Mouse (Mus musculus) left cerebral cortex, postnatal 25 days (tissue): ENCODE data around the gene Cd101. TPM values are rescaled to one million over a fixed set of nuclear protein-coding genes. Genes with fewer than 3 reads are reported as not detected.

Experiments used
- DNase-seq, 2 experiments: peaks; one replicate each; pipeline ENCODE4 v3.0.0; 2022; ENCODE audit warnings: low spot score in 2 of 2, mixed read lengths in 1 of 2
- intact Hi-C: fragments of 180-260 bp; cut with DNase I; formaldehyde crosslinking; loops from one replicate; pipeline ENCODE4 v1.15.1; 2025
- total RNA-seq, 2 experiments: library from RNA; stranded (reverse); gene quantifications; 2 replicates each; pipeline ENCODE4 v1.2.3; 2021

The Cd101 gene
- total RNA-seq: under 1 TPM; 0.25 to 0.41 TPM

- no peak for DNase-seq
- intact Hi-C loops: no loop called here
Measured at GRCm38 (mm10) chr3:101029339-101029738, at the start of gene Cd101. TSS of gene Cd101 (minus strand) at chr3:101029556.

GRCm38 (mm10) chr3:101078344-101078743 is 49.0 kb upstream of the Cd101 start:
- intact Hi-C loops: no loop called here
- DNase-seq: no peak

- DNase-seq: no peak
- intact Hi-C loops: no loop called here
Measured at GRCm38 (mm10) chr3:101077710-101078100, 48.3 kb upstream of the Cd101 start.

GRCm38 (mm10) chr3:101076966-101077709 is 47.8 kb upstream of the Cd101 start:
- DNase-seq: no peak

GRCm38 (mm10) chr3:101075866-101076265 is 46.5 kb upstream of the Cd101 start:
- intact Hi-C loops: no loop called here
- no peak for DNase-seq

More at GRCm38 (mm10) chr3:101076966-101077709, 47.8 kb upstream of the Cd101 start:
- intact Hi-C loops: no loop called here

GRCm38 (mm10) chr3:101073384-101073783 is 44.0 kb upstream of the Cd101 start:
- no peak for DNase-seq
- intact Hi-C loops: no loop called here

GRCm38 (mm10) chr3:101072506-101073215 is 43.3 kb upstream of the Cd101 start:
- intact Hi-C loops: no loop called here
- DNase-seq: no peak

GRCm38 (mm10) chr3:101071576-101071975 is 42.2 kb upstream of the Cd101 start:
- intact Hi-C loops: no loop called here

GRCm38 (mm10) chr3:101070796-101071235 is 41.5 kb upstream of the Cd101 start:
- DNase-seq: no peak
- intact Hi-C loops: no loop called here

More at GRCm38 (mm10) chr3:101071576-101071975, 42.2 kb upstream of the Cd101 start:
- DNase-seq: no peak

GRCm38 (mm10) chr3:101070230-101070795 is 41.0 kb upstream of the Cd101 start:
- intact Hi-C loops: no loop called here
- no peak for DNase-seq

GRCm38 (mm10) chr3:101068701-101069100 is 39.3 kb upstream of the Cd101 start:
- no peak for DNase-seq
- intact Hi-C loops: no loop called here

- DNase-seq: no peak
- intact Hi-C loops: no loop called here
Measured at GRCm38 (mm10) chr3:101066175-101066574, 36.8 kb upstream of the Cd101 start.

GRCm38 (mm10) chr3:101061865-101062585 is 32.7 kb upstream of the Cd101 start:
- peak; percentile 34 to 92 for DNase-seq
- intact Hi-C loops: loop anchor here (1.0 kb wide), 1 partner anchor 35 kb away; no protein-coding TSS in a partner anchor

GRCm38 (mm10) chr3:101059214-101059613 is 29.9 kb upstream of the Cd101 start:
- intact Hi-C loops: no loop called here
- DNase-seq: peak in 1 of 2 experiments; percentile 67

GRCm38 (mm10) chr3:101058203-101058602 is 28.8 kb upstream of the Cd101 start:
- no peak for DNase-seq
- intact Hi-C loops: no loop called here

- intact Hi-C loops: no loop called here
- no peak for DNase-seq
Measured at GRCm38 (mm10) chr3:101055216-101055615, 25.9 kb upstream of the Cd101 start.

GRCm38 (mm10) chr3:101051601-101052000 is 22.2 kb upstream of the Cd101 start:
- intact Hi-C loops: no loop called here
- DNase-seq: no peak

GRCm38 (mm10) chr3:101049997-101050396 is 20.6 kb upstream of the Cd101 start:
- peak in 1 of 2 experiments; percentile 70 for DNase-seq
- intact Hi-C loops: loop anchor here (5.0 kb wide), 1 partner anchor 52 kb away; no protein-coding TSS in a partner anchor

- no peak for DNase-seq
- intact Hi-C loops: loop anchor here (5.0 kb wide), 1 partner anchor 54 kb away; no protein-coding TSS in a partner anchor
Measured at GRCm38 (mm10) chr3:101048781-101049180, 19.4 kb upstream of the Cd101 start.
